Mouse (Mus musculus): ENCODE measurements around the gene Slc24a2. TPM values are rescaled to one million over a fixed set of nuclear protein-coding genes. Genes with fewer than 3 reads are reported as not detected.

Slc24a2 gene
- polyA plus RNA-seq, 1 experiment: not detected

DNA sequence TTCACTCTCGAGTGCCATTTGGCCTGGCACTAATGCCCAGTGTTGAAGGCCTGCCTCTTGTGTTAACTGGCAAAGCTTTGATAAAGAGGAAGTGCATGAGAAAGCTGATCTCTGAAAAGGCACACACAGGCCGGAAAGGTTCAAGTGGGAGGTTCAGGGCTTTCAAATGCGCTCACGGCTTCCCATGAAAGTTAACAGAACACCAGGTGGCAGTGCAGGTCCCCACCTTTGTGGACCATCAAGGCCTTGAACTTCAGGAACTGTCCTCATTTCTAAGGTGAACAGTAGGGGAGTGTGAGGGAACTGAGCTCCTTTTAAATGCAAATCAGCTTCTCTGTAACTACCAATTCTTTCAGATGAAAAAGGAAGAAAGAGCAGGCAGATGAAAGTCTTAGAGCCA lies 110.5 kb downstream of the Slc24a2 start:
- Histone ChIP-seq H3K4me3 (ENCODE audit: low read depth, low read length) (no peak overlapping the region), H3K27me3 (ENCODE audit: control insufficient read depth, insufficient read depth, low read length) (no peaks in the 10 kb centered on the region), H3K27ac (ENCODE audit: insufficient read depth, low read depth, low read length) (no peak overlapping the region), H3K4me1 (ENCODE audit: control insufficient read depth, insufficient read depth, insufficient read length, low read length) (no peaks in the 10 kb centered on the region), H3K36me3 (ENCODE audit: control insufficient read depth, insufficient read depth, low read length) (no peaks in the 10 kb centered on the region)
- 43% methylated on average over 4 of the region's 4 CpGs for WGBS
- no peak for TF ChIP-seq POLR2A (IDR thresholded peaks at IDR 0.05; ENCODE audit: low read depth, low read length)
- no peak for TF ChIP-seq CTCF (IDR thresholded peaks at IDR 0.05; ENCODE audit: extremely low read depth, insufficient read length, insufficient replicate concordance, low read depth, low read length)

DNA sequence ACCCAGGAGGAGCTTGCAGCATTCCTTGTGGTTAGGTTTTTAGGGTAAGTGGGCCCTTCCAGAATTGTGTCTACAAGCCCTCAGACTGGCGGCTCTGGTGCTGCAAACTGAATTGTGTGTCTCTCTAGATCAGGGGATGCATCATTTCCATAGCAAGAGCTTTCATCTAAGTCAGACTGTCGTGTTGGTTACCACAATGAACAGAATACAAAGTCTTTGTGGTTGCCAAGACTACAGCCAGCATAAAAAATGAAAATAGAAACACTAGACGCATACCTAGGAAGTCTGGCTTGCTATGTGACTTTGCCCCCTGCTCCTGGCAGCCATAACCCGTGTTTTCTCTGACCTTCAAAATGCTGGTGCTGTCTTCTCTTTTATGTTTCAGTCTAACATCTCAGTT lies 114.6 kb downstream of the Slc24a2 start:
- TF ChIP-seq POLR2A (IDR thresholded peaks at IDR 0.05; ENCODE audit: low read depth, low read length) (no peak), CTCF (IDR thresholded peaks at IDR 0.05; ENCODE audit: extremely low read depth, insufficient read length, insufficient replicate concordance, low read depth, low read length) (no peak)
- 52% methylated on average over 4 of the region's 4 CpGs for WGBS
- no peaks in the 10 kb centered on the region for H3K4me1 ChIP-seq (ENCODE audit: control insufficient read depth, insufficient read depth, insufficient read length, low read length)
- H3K4me3 ChIP-seq (ENCODE audit: low read depth, low read length): no peak overlapping the region
- H3K36me3 ChIP-seq (ENCODE audit: control insufficient read depth, insufficient read depth, low read length): no peaks in the 10 kb centered on the region
- no peak overlapping the region for H3K27ac ChIP-seq (ENCODE audit: insufficient read depth, low read depth, low read length)
- no peaks in the 10 kb centered on the region for H3K27me3 ChIP-seq (ENCODE audit: control insufficient read depth, insufficient read depth, low read length)

DNA sequence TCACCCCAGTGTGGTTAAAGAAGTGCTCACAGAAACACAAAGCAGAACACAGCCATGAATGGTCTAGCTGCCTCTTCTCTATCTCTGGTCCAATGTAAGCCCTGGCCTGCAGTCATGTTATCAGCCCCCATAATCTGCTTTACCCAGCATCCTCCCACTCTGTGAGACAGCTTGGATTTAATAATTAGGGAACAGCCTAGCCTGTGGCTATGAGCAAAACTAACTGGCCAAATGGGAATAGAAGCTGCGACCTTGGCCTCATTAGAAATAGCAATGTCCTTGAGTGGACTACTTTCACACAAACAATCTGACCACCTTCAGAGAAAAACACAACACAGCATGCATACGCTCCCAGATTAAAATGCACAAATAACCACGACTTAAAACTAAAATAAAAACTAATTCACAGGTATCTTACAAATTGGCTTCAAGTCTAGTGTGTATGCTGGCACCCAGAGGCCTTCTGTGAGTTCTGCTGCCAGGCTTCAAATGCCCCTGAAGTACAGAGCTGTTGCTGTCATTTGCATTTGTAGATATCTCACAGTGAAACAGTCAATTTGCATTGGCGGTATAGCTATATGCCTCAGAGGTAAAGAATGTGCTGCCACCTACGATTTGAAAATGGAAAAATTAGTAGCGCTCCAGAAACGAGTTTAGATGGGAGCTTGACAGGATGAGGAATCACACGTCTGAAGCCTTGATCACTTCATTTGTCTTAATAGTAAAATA lies 120.8 kb downstream of the Slc24a2 start:
- no peaks in the 10 kb centered on the region for H3K4me1 ChIP-seq (ENCODE audit: control insufficient read depth, insufficient read depth, insufficient read length, low read length)
- TF ChIP-seq CTCF (IDR thresholded peaks at IDR 0.05; ENCODE audit: extremely low read depth, insufficient read length, insufficient replicate concordance, low read depth, low read length): no peak
- no peak for TF ChIP-seq POLR2A (IDR thresholded peaks at IDR 0.05; ENCODE audit: low read depth, low read length)
- no peak overlapping the region for H3K4me3 ChIP-seq (ENCODE audit: low read depth, low read length)
- no peaks in the 10 kb centered on the region for H3K27me3 ChIP-seq (ENCODE audit: control insufficient read depth, insufficient read depth, low read length)
- WGBS: 81% methylated on average over 8 of the region's 8 CpGs
- H3K27ac ChIP-seq (ENCODE audit: insufficient read depth, low read depth, low read length): no peak overlapping the region
- H3K36me3 ChIP-seq (ENCODE audit: control insufficient read depth, insufficient read depth, low read length): no peaks in the 10 kb centered on the region

DNA sequence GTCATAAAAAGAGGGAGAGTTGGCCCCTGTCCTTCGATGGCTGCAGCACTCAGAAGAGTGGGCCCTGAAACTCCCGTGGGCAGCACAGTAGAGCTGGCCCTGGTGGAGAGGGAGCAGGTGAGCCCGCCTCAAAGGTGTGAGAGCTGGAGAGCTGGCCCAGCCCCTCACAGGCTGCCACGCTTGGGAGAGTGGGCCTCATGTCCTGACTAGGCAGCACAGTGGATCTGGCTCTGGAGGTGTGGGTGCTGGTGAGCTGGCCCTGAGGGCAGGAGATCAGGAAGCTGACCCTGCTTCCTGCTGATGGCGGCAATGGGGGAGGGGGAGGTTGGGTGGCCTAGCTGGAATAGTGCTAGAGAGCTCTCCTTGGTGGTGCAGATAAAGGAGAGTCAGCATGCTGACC lies 129.3 kb downstream of the Slc24a2 start:
- no peaks in the 10 kb centered on the region for H3K27me3 ChIP-seq (ENCODE audit: control insufficient read depth, insufficient read depth, low read length)
- H3K4me3 ChIP-seq (ENCODE audit: low read depth, low read length): no peak overlapping the region
- H3K4me1 ChIP-seq (ENCODE audit: control insufficient read depth, insufficient read depth, insufficient read length, low read length): no peaks in the 10 kb centered on the region
- H3K27ac ChIP-seq (ENCODE audit: insufficient read depth, low read depth, low read length): no peak overlapping the region
- TF ChIP-seq CTCF (IDR thresholded peaks at IDR 0.05; ENCODE audit: extremely low read depth, insufficient read length, insufficient replicate concordance, low read depth, low read length) (no peak), POLR2A (IDR thresholded peaks at IDR 0.05; ENCODE audit: low read depth, low read length) (no peak)
- 60% methylated on average over 5 of the region's 5 CpGs for WGBS
- H3K36me3 ChIP-seq (ENCODE audit: control insufficient read depth, insufficient read depth, low read length): no peaks in the 10 kb centered on the region

DNA sequence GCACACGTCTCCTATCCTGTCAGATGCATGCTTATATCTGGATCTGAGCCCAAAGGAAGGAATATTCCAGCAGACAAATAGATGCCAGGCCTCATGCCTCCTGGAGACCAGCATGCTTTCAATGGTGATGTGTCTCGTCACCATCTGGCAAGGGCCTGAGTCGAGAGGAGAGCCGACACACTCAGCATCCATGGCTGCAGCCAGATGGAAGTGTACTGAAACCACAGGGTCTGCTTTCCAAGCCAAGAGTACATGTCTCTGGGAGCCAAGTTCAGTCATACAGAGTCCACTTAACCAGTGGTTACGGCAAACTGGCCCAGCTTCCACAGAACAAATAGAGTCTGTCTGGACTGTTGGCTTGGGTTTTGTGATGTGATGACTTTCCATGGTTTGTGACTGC lies 134.1 kb downstream of the Slc24a2 start:
- Histone ChIP-seq H3K4me3 (ENCODE audit: low read depth, low read length) (no peak overlapping the region), H3K27ac (ENCODE audit: insufficient read depth, low read depth, low read length) (no peak overlapping the region), H3K4me1 (ENCODE audit: control insufficient read depth, insufficient read depth, insufficient read length, low read length) (no peaks in the 10 kb centered on the region), H3K36me3 (ENCODE audit: control insufficient read depth, insufficient read depth, low read length) (no peaks in the 10 kb centered on the region), H3K27me3 (ENCODE audit: control insufficient read depth, insufficient read depth, low read length) (no peaks in the 10 kb centered on the region)
- TF ChIP-seq POLR2A (IDR thresholded peaks at IDR 0.05; ENCODE audit: low read depth, low read length): no peak
- TF ChIP-seq CTCF (IDR thresholded peaks at IDR 0.05; ENCODE audit: extremely low read depth, insufficient read length, insufficient replicate concordance, low read depth, low read length): no peak
- 81% methylated on average over 5 of the region's 5 CpGs for WGBS

DNA sequence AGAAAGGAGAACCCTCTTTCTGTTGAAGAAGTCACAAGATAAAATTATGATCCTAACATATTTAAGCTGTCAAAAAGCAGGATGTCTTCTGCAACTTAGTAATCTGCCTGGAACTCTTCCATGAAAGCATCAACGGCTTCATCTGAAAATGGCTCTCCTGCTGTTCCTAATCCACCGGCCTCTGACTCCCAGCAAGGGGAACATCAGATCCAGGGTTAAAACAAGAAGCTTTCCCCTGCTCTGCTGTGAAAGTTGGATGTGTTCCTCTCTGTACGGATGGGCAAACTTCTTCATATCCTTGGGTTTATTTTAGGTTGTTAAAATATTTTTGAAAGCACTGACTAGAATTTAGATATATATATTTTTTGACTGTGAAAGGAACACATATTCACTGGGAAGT lies 136.7 kb downstream of the Slc24a2 start:
- H3K4me1 ChIP-seq (ENCODE audit: control insufficient read depth, insufficient read depth, insufficient read length, low read length): no peaks in the 10 kb centered on the region
- 80% methylated on average over 3 of the region's 3 CpGs for WGBS
- no peak overlapping the region for H3K27ac ChIP-seq (ENCODE audit: insufficient read depth, low read depth, low read length)
- H3K36me3 ChIP-seq (ENCODE audit: control insufficient read depth, insufficient read depth, low read length): no peaks in the 10 kb centered on the region
- H3K4me3 ChIP-seq (ENCODE audit: low read depth, low read length): no peak overlapping the region
- TF ChIP-seq CTCF (IDR thresholded peaks at IDR 0.05; ENCODE audit: extremely low read depth, insufficient read length, insufficient replicate concordance, low read depth, low read length) (no peak), POLR2A (IDR thresholded peaks at IDR 0.05; ENCODE audit: low read depth, low read length) (no peak)
- H3K27me3 ChIP-seq (ENCODE audit: control insufficient read depth, insufficient read depth, low read length): no peaks in the 10 kb centered on the region

DNA sequence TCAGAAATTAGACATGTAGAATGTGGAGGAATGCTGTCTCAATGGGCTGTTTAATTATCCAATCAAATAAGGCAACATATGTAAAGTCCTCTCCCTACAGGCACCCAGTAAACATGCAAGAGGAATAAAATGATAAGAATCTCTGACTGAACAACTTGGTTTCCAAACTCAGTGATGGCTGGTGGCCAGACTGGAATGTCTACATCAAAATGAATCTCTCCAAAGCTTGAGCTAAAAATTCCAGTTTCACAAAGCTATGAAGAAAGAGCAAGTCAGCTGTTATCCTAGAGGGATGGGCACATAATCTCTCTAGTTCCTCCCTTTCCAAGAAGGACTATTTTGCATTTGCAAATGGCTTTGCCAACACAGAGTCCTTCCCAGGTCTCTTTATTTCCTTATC lies 139.4 kb downstream of the Slc24a2 start:
- TF ChIP-seq CTCF (IDR thresholded peaks at IDR 0.05; ENCODE audit: extremely low read depth, insufficient read length, insufficient replicate concordance, low read depth, low read length): no peak
- TF ChIP-seq POLR2A (IDR thresholded peaks at IDR 0.05; ENCODE audit: low read depth, low read length): no peak
- H3K36me3 ChIP-seq (ENCODE audit: control insufficient read depth, insufficient read depth, low read length): no peaks in the 10 kb centered on the region

More for the DNA sequence above, 139.4 kb downstream of the Slc24a2 start:
- Histone ChIP-seq H3K4me1 (ENCODE audit: control insufficient read depth, insufficient read depth, insufficient read length, low read length) (no peaks in the 10 kb centered on the region), H3K27me3 (ENCODE audit: control insufficient read depth, insufficient read depth, low read length) (no peaks in the 10 kb centered on the region), H3K27ac (ENCODE audit: insufficient read depth, low read depth, low read length) (no peak overlapping the region), H3K4me3 (ENCODE audit: low read depth, low read length) (no peak overlapping the region)
